Mouse (Mus musculus): ENCODE measurements around the gene Cd8b1.
"Not testable (repeated sequence)": the region's sequence is repeated elsewhere in the genome, so short reads cannot be mapped to it uniquely, and the experiment has no call there.

Cd8b1 gene

GRCm38 (mm10) chr6:71322491-71322921 lies at the start of gene Cd8b1:
Gene Cd8b1 (plus strand): TSS chr6:71322788.
- in situ Hi-C loops (cut with MboI) = no loop called here

- in situ Hi-C loops (cut with MboI) = no loop called here
These were observed 48.9 kb upstream of the Cd8b1 start for GRCm38 (mm10) chr6:71273715-71274114.

GRCm38 (mm10) chr6:71274621-71275020 lies 48.0 kb upstream of the Cd8b1 start:
- in situ Hi-C loops (cut with MboI) = no loop called here

GRCm38 (mm10) chr6:71279418-71279817 lies 43.2 kb upstream of the Cd8b1 start:
- in situ Hi-C loops (cut with MboI) = no loop called here

- in situ Hi-C loops (cut with MboI) = no loop called here
These were observed 29.1 kb upstream of the Cd8b1 start for GRCm38 (mm10) chr6:71293509-71293908.

- in situ Hi-C loops (cut with MboI) = no loop called here
These were observed 27.3 kb upstream of the Cd8b1 start for GRCm38 (mm10) chr6:71295303-71295702.

GRCm38 (mm10) chr6:71298051-71298450 lies 24.5 kb upstream of the Cd8b1 start:
- in situ Hi-C loops (cut with MboI) = no loop called here

- in situ Hi-C loops (cut with MboI) = no loop called here
These were observed 23.8 kb upstream of the Cd8b1 start for GRCm38 (mm10) chr6:71298751-71299150.

GRCm38 (mm10) chr6:71302097-71302731 lies 20.4 kb upstream of the Cd8b1 start:
- in situ Hi-C loops (cut with MboI) = no loop called here

GRCm38 (mm10) chr6:71307486-71307885 lies 15.1 kb upstream of the Cd8b1 start:
- in situ Hi-C loops (cut with MboI) = no loop called here

- in situ Hi-C loops (cut with MboI) = no loop called here
These were observed 733 bp upstream of the Cd8b1 start, which contains the start of gene Smyd1 for GRCm38 (mm10) chr6:71321826-71322283. Gene Smyd1 (minus strand): TSS chr6:71322233.

GRCm38 (mm10) chr6:71324816-71325215 lies 2.2 kb downstream of the Cd8b1 start:
- in situ Hi-C loops (cut with MboI) = no loop called here

- in situ Hi-C loops (cut with MboI) = no loop called here
These were observed 7.3 kb downstream of the Cd8b1 start for GRCm38 (mm10) chr6:71329881-71330280.

- in situ Hi-C loops (cut with MboI) = no loop called here
These were observed 7.9 kb downstream of the Cd8b1 start for GRCm38 (mm10) chr6:71330486-71330885.

- in situ Hi-C loops (cut with MboI) = not testable (repeated sequence)
These were observed 8.9 kb downstream of the Cd8b1 start for GRCm38 (mm10) chr6:71331491-71331890.

- in situ Hi-C loops (cut with MboI) = no loop called here
These were observed 9.8 kb downstream of the Cd8b1 start for GRCm38 (mm10) chr6:71332236-71332965.

- in situ Hi-C loops (cut with MboI) = no loop called here
These were observed 10.4 kb downstream of the Cd8b1 start for GRCm38 (mm10) chr6:71333031-71333430.

GRCm38 (mm10) chr6:71333578-71334273 lies 11.1 kb downstream of the Cd8b1 start:
- in situ Hi-C loops (cut with MboI) = no loop called here

- in situ Hi-C loops (cut with MboI) = no loop called here
These were observed 15.1 kb downstream of the Cd8b1 start for GRCm38 (mm10) chr6:71337666-71338065.

GRCm38 (mm10) chr6:71338941-71339340 lies 16.4 kb downstream of the Cd8b1 start:
- in situ Hi-C loops (cut with MboI) = no loop called here

- in situ Hi-C loops (cut with MboI) = no loop called here
These were observed 16.8 kb downstream of the Cd8b1 start for GRCm38 (mm10) chr6:71339351-71339750.

- in situ Hi-C loops (cut with MboI) = no loop called here
These were observed 18.6 kb downstream of the Cd8b1 start for GRCm38 (mm10) chr6:71341179-71341578.

- in situ Hi-C loops (cut with MboI) = no loop called here
These were observed 25.4 kb downstream of the Cd8b1 start for GRCm38 (mm10) chr6:71348006-71348405.

Measured in mature B cell (primary cell).